In genomic region chr14:18237381-18237780, GRCm38 (mm10) we compare ENCODE assay signal across 8 mouse cellular contexts. TPM values are rescaled to one million over a fixed set of nuclear protein-coding genes. Genes with fewer than 3 reads are reported as not detected.
DNase-seq lines count a peak whose midpoint lies in the region; ATAC-seq and TF ChIP-seq lines count a peak whose summit lies in the region.

No protein-coding gene starts in this region.

- H3K4me1 ChIP-seq in neural tube, embryonic 11.5 days (ENCODE audit: control insufficient read depth, insufficient read depth, low read length): no peaks in the 10 kb centered on the region
- H3K4me1 ChIP-seq in liver, embryonic 15.5 days (replicated peaks): peaks cover 21% of the 10 kb centered on the region
- peaks cover 5% of the 10 kb centered on the region for H3K4me1 ChIP-seq in thymus, adult 2 months (replicated peaks; ENCODE audit: control insufficient read depth, insufficient read depth, low read length)

- no peaks in the 10 kb centered on the region for H3K36me3 ChIP-seq in neural tube, embryonic 11.5 days (ENCODE audit: control insufficient read depth, insufficient read depth, low read length)
- no peaks in the 10 kb centered on the region for H3K36me3 ChIP-seq in liver, embryonic 15.5 days (replicated peaks)
- no peaks in the 10 kb centered on the region for H3K36me3 ChIP-seq in thymus, adult 2 months (ENCODE audit: control insufficient read depth, insufficient read depth, low read length)

- no peak for TF ChIP-seq POLR2A in thymus, adult 2 months (IDR thresholded peaks at IDR 0.05; ENCODE audit: control insufficient read depth, extremely low read depth, insufficient read depth, low read length, poor library complexity)

- no peak overlapping the region for H3K9ac ChIP-seq in neural tube, embryonic 11.5 days (ENCODE audit: low read length)
- peak overlapping the region; percentile 60; the same call in 1 of the 2 replicates for H3K9ac ChIP-seq in liver, embryonic 15.5 days

- no peak overlapping the region for H3K4me3 ChIP-seq in neural tube, embryonic 11.5 days (ENCODE audit: low read depth, low read length)
- H3K4me3 ChIP-seq in liver, embryonic 15.5 days (replicated peaks): no peak overlapping the region; the same call in 1 of the 2 replicates
- no peak overlapping the region for H3K4me3 ChIP-seq in thymus, adult 2 months (ENCODE audit: control insufficient read depth, insufficient read depth, low read length)

- H3K9me3 ChIP-seq in neural tube, embryonic 11.5 days (ENCODE audit: control insufficient read depth, low read length): no peaks in the 10 kb centered on the region
- H3K9me3 ChIP-seq in liver, embryonic 15.5 days (replicated peaks): no peaks in the 10 kb centered on the region

- no peaks in the 10 kb centered on the region for H3K27me3 ChIP-seq in neural tube, embryonic 11.5 days (ENCODE audit: control insufficient read depth, insufficient read depth, low read length)
- no peaks in the 10 kb centered on the region for H3K27me3 ChIP-seq in liver, embryonic 15.5 days
- H3K27me3 ChIP-seq in thymus, adult 2 months (ENCODE audit: control insufficient read depth, insufficient read depth, low read length): no peaks in the 10 kb centered on the region

- H3K4me2 ChIP-seq in neural tube, embryonic 11.5 days (ENCODE audit: low read depth): peak overlapping the region; percentile 82; the same call in 1 of the 2 replicates
- H3K4me2 ChIP-seq in liver, embryonic 15.5 days: peak overlapping the region; percentile 98

- DNase-seq in embryo, embryonic 10.5 days (ENCODE audit: low spot score): peak; percentile 26
- DNase-seq in embryo, embryonic 10 days (ENCODE audit: low spot score): no peak
- DNase-seq in neural tube, embryonic 11.5 days (ENCODE audit: low spot score): no peak
- DNase-seq in neural tube, embryonic 10.5 days (ENCODE audit: extremely low spot score, low spot score): no peak
- no peak for DNase-seq in thymus, adult 2 months
- no peak for DNase-seq in layer of hippocampus, postnatal 36 days
- no peak for DNase-seq in adrenal gland, adult 8-10 months

- no peak for ATAC-seq in neural tube, embryonic 11.5 days (ENCODE audit: insufficient read depth, low FRiP score, low TSS enrichment)
- no peak for ATAC-seq in liver, embryonic 15.5 days (ENCODE audit: insufficient read depth)

- no peak for TF ChIP-seq CTCF in thymus, adult 2 months (IDR thresholded peaks at IDR 0.05; ENCODE audit: borderline replicate concordance, control insufficient read depth, extremely low read depth, insufficient read depth, low read length, poor library complexity)

- no peak overlapping the region for H3K27ac ChIP-seq in neural tube, embryonic 11.5 days (ENCODE audit: low read depth, low read length)
- H3K27ac ChIP-seq in liver, embryonic 15.5 days (replicated peaks): no peak overlapping the region
- H3K27ac ChIP-seq in thymus, adult 2 months (ENCODE audit: control insufficient read depth, insufficient read depth, low read length): no peak overlapping the region

- WGBS in neural tube, embryonic 11.5 days: 70% methylated on average over 4 of the region's 4 CpGs
- 71% methylated on average over 4 of the region's 4 CpGs for WGBS in liver, embryonic 15.5 days (ENCODE audit: insufficient replicate concordance)
- WGBS in thymus, adult 2 months: 79% methylated on average over 4 of the region's 4 CpGs

RNA-seq across cellular contexts. Expression of gene Nr1d2, which starts 1.5 kb away (rescaled TPM):
- 4.7 and 5.4 TPM in 2 replicates for polyA plus RNA-seq in neural tube, embryonic 11.5 days (2014; fragmentation: Nextera tagmentation; extraction: Ambion mirVana)
- polyA plus RNA-seq in liver, embryonic 15.5 days (2015; fragmentation: Nextera tagmentation; extraction: Ambion mirVana): 1.5 TPM in 2 replicates
- polyA plus RNA-seq in thymus, adult 2 months (2012; rRNA removed): 9.2 and 10.2 TPM in 2 replicates
- total RNA-seq in layer of hippocampus, postnatal 36 days (2021): 10 to 100 TPM; 59.1 to 65.8 TPM
- 100 to 1,000 TPM in 3 of 4 experiments, 10 to 100 TPM in 1; 98.8 to 150 (median 116) TPM for total RNA-seq in adrenal gland, adult 8-10 months (2022)

RNA-seq across cellular contexts. Expression of gene Nkiras1, which starts 33.6 kb away (rescaled TPM):
- 16.2 and 17.3 TPM in 2 replicates for polyA plus RNA-seq in neural tube, embryonic 11.5 days (2014; fragmentation: Nextera tagmentation; extraction: Ambion mirVana)
- polyA plus RNA-seq in liver, embryonic 15.5 days (2015; fragmentation: Nextera tagmentation; extraction: Ambion mirVana): 7.4 and 7.6 TPM in 2 replicates
- polyA plus RNA-seq in thymus, adult 2 months (2012; rRNA removed): 4.6 and 4.7 TPM in 2 replicates
- total RNA-seq in layer of hippocampus, postnatal 36 days (2021): 10 to 100 TPM; 85.9 to 86.4 TPM
- total RNA-seq in adrenal gland, adult 8-10 months (2022): 10 to 100 TPM; 24.8 to 27.4 (median 26.1) TPM

RNA-seq across cellular contexts. Expression of gene Rpl15, which starts 33.8 kb away (rescaled TPM):
- polyA plus RNA-seq in neural tube, embryonic 11.5 days (2014; fragmentation: Nextera tagmentation; extraction: Ambion mirVana): 393 and 397 TPM in 2 replicates
- polyA plus RNA-seq in liver, embryonic 15.5 days (2015; fragmentation: Nextera tagmentation; extraction: Ambion mirVana): 195 and 231 TPM in 2 replicates
- 405 and 467 TPM in 2 replicates for polyA plus RNA-seq in thymus, adult 2 months (2012; rRNA removed)
- 100 to 1,000 TPM; 390 to 394 TPM for total RNA-seq in layer of hippocampus, postnatal 36 days (2021)
- total RNA-seq in adrenal gland, adult 8-10 months (2022): 100 to 1,000 TPM; 673 to 753 (median 717) TPM
